Comparison of ENCODE assay signal across 14 mouse cellular contexts in genomic region chr8:102443006-102443405, GRCm38 (mm10).
"Had no signal": no experiment of that assay in that cellular context is flagged by ENCODE, and none has a peak within 500 bp of the region (broad histone marks: within the 10 kb centered on the region; RNA-seq: fewer than 3 reads in every experiment).

No protein-coding gene starts in this region.

- H3K36me3 ChIP-seq: intestine, embryonic 15.5 days; limb, embryonic 10.5 days; limb, embryonic 13.5 days; midbrain, embryonic 13.5 days had no signal

- H3K4me1 ChIP-seq: intestine, embryonic 15.5 days; limb, embryonic 10.5 days; limb, embryonic 13.5 days; midbrain, embryonic 13.5 days had no signal

- H3K27ac ChIP-seq: intestine, embryonic 15.5 days; kidney, postnatal 0 days; layer of hippocampus, adult 2 months; limb, embryonic 10.5 days; limb, embryonic 13.5 days; liver, embryonic 14.5 days; macrophage; midbrain, embryonic 13.5 days had no signal

- H3K4me3 ChIP-seq: intestine, embryonic 15.5 days; layer of hippocampus, adult 2 months; limb, embryonic 10.5 days; limb, embryonic 13.5 days; midbrain, embryonic 13.5 days had no signal

- H3K27me3 ChIP-seq: intestine, embryonic 15.5 days; limb, embryonic 13.5 days; midbrain, embryonic 13.5 days had no signal

- H3K9ac ChIP-seq: intestine, embryonic 15.5 days; limb, embryonic 13.5 days; liver, embryonic 14.5 days; liver, postnatal 0 days; midbrain, embryonic 13.5 days had no signal

- DNase-seq: kidney, adult 11 months; kidney, postnatal 25 days; layer of hippocampus, adult 9-11 months; liver, postnatal 0 days; thymus, adult 18-20 months; thymus, postnatal 36 days had no signal
